ENCODE assay signal across 12 mouse cellular contexts in the genomic region with DNA sequence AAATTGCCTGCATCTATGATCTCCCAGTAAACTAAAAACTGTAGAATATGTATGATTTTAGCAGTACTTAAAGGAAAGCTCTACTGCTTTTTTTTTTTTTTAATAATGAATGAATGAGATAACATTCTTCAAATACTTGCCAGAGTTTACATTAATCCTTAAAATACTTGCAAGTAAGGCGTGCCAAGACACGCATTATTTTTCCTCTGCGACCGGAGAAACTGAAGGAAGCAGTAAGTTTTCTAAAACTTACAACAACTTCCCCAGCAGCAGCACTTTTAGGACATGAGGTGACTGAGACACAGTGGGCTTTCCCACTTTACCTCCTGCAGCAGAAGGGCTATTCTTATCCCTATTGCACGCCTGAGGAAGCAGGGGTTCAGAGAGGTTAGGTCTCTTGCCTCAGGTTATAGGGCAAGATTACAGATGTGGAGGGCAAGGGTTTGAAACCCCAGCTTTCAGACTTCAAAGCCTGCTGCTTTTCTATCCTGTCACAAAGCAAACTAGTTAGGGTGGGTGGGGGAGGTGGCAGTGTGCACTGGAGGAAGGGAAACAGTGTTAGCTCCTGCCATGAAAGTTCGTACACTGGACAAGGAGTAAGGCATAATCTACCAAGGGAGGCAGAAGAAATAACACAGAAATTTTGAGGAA.
A peak's percentile ranks its signal among the peaks of the same experiment; 100 is the strongest.
DNase-seq lines count a peak whose midpoint lies in the region; ATAC-seq and TF ChIP-seq lines count a peak whose summit lies in the region.
"Had no signal": no experiment of that assay in that cellular context is flagged by ENCODE, and none has a peak within 500 bp of the region (broad histone marks: within the 10 kb centered on the region; RNA-seq: fewer than 3 reads in every experiment).

No protein-coding gene starts in this region.

- no peak for DNase-seq in heart, postnatal 14 days
- peak; percentile 55 for DNase-seq in lung, embryonic 14.5 days
- DNase-seq in lung, postnatal 10 days, result no peak
- DNase-seq in embryo, embryonic 11 days, result peak; percentile 49
- no peak for DNase-seq in cerebellum, adult 8-10 months
- DNase-seq in gastrocnemius, postnatal 36 days, result no peak
- DNase-seq: B cell, adult 2 months; gastrocnemius, postnatal 25 days had no signal

- no peaks in the 10 kb centered on the region for H3K27me3 ChIP-seq in heart, embryonic 12.5 days (replicated peaks)
- no peaks in the 10 kb centered on the region for H3K27me3 ChIP-seq in lung, embryonic 14.5 days (ENCODE audit: insufficient read depth, low read length)
- no peaks in the 10 kb centered on the region for H3K27me3 ChIP-seq in limb, embryonic 13.5 days
- H3K27me3 ChIP-seq: forebrain, embryonic 15.5 days had no signal

- no peaks in the 10 kb centered on the region for H3K9me3 ChIP-seq in heart, embryonic 12.5 days (replicated peaks)
- H3K9me3 ChIP-seq in lung, embryonic 14.5 days (ENCODE audit: low read depth, low read length), result no peaks in the 10 kb centered on the region
- no peaks in the 10 kb centered on the region for H3K9me3 ChIP-seq in limb, embryonic 13.5 days
- H3K9me3 ChIP-seq: forebrain, embryonic 15.5 days had no signal

- H3K4me1 ChIP-seq in heart, embryonic 12.5 days (replicated peaks), result peaks cover 16% of the 10 kb centered on the region
- peaks cover 7% of the 10 kb centered on the region; the same call in 1 of the 2 replicates for H3K4me1 ChIP-seq in lung, embryonic 14.5 days (ENCODE audit: insufficient read depth)
- H3K4me1 ChIP-seq in limb, embryonic 13.5 days, result peaks cover 12% of the 10 kb centered on the region

- intact Hi-C loops in heart, postnatal 14 days (cut with DNase I), result loop anchor here (5.0 kb wide), 1 partner anchor 103 kb away; no protein-coding TSS in a partner anchor
- intact Hi-C loops in gastrocnemius, postnatal 36 days (cut with DNase I), result loop anchor here (5.0 kb wide), 2 partner anchors 103 to 397 kb away; a partner anchor contains a TSS

- no peaks in the 10 kb centered on the region for H3K36me3 ChIP-seq in heart, embryonic 12.5 days
- H3K36me3 ChIP-seq in lung, embryonic 14.5 days (ENCODE audit: insufficient read depth), result no peaks in the 10 kb centered on the region
- H3K36me3 ChIP-seq in limb, embryonic 13.5 days, result no peaks in the 10 kb centered on the region
- H3K36me3 ChIP-seq: forebrain, embryonic 15.5 days had no signal

- H3K9ac ChIP-seq in heart, embryonic 12.5 days, result no peak overlapping the region
- no peak overlapping the region for H3K9ac ChIP-seq in lung, embryonic 14.5 days
- H3K9ac ChIP-seq in limb, embryonic 13.5 days, result no peak overlapping the region
- H3K9ac ChIP-seq: forebrain, embryonic 15.5 days had no signal

- no peak for TF ChIP-seq CTCF in lung, embryonic 14.5 days (IDR thresholded peaks at IDR 0.05; ENCODE audit: low read depth)

- peak overlapping the region; percentile 31; the same call in 1 of the 2 replicates for H3K4me2 ChIP-seq in heart, embryonic 12.5 days
- H3K4me2 ChIP-seq in lung, embryonic 14.5 days, result peak overlapping the region; percentile 36; the same call in 1 of the 2 replicates
- no peak overlapping the region for H3K4me2 ChIP-seq in limb, embryonic 13.5 days (replicated peaks)
- H3K4me2 ChIP-seq: forebrain, embryonic 15.5 days had no signal

- no peak for ATAC-seq in heart, embryonic 12.5 days (ENCODE audit: insufficient number of reproducible peaks, low FRiP score)
- peak; percentile 49; the same call in 1 of the 2 replicates for ATAC-seq in lung, embryonic 14.5 days (ENCODE audit: insufficient read depth)
- ATAC-seq in limb, embryonic 13.5 days (ENCODE audit: low FRiP score, low read depth), result no peak
- ATAC-seq: forebrain, embryonic 15.5 days; hindbrain, postnatal 0 days had no signal

- H3K4me3 ChIP-seq in heart, embryonic 12.5 days, result no peak overlapping the region
- no peak overlapping the region for H3K4me3 ChIP-seq in lung, embryonic 14.5 days (ENCODE audit: low read depth, low read length)
- no peak overlapping the region for H3K4me3 ChIP-seq in limb, embryonic 13.5 days
- H3K4me3 ChIP-seq: forebrain, embryonic 15.5 days had no signal

- H3K27ac ChIP-seq in heart, embryonic 12.5 days (ENCODE audit: poor library complexity, severe bottlenecking), result peak overlapping the region; percentile 75
- H3K27ac ChIP-seq in lung, embryonic 14.5 days (ENCODE audit: low read depth), result peak overlapping the region; percentile 60; the same call in 1 of the 2 replicates
- H3K27ac ChIP-seq in limb, embryonic 13.5 days, result peak overlapping the region; percentile 61; the same call in 1 of the 2 replicates
- H3K27ac ChIP-seq: forebrain, embryonic 15.5 days; hindbrain, postnatal 0 days had no signal

- 37% methylated on average over 6 of the region's 6 CpGs for WGBS in heart, embryonic 12.5 days
- 14% methylated on average over 6 of the region's 6 CpGs for WGBS in lung, embryonic 14.5 days
- WGBS in limb, embryonic 13.5 days, result 24% methylated on average over 6 of the region's 6 CpGs

Comparison
In these comparisons a context has a peak if more than half of its experiments do, and no peak if none do; other contexts are left out.
1. DNase-seq: peak in lung, embryonic 14.5 days (single experiment) and embryo, embryonic 11 days (single experiment); none in heart, postnatal 14 days (0 of 2), lung, postnatal 10 days (single experiment), cerebellum, adult 8-10 months (single experiment) and gastrocnemius, postnatal 36 days (0 of 2).
2. Peak in every context shown above with its lines, with median percentiles within 50 percentile points of each other: H3K27ac ChIP-seq.